Mouse (Mus musculus): ENCODE results near the gene Atp13a3. TPM values are rescaled to one million over a fixed set of nuclear protein-coding genes. Genes with fewer than 3 reads are reported as not detected.

Atp13a3 gene
- polyA plus RNA-seq, 1 experiment from 2014 or later = 17.4 TPM

- Histone ChIP-seq H3K4me3 (ENCODE audit: low read depth, low read length) (no peak overlapping the region), H3K9me3 (ENCODE audit: low read depth, low read length) (no peaks in the 10 kb centered on the region), H3K4me2 (0 out of 2 replicates have a peak overlapping the region, but pooled peaks have one; percentile 7), H3K27me3 (ENCODE audit: insufficient read depth, low read length) (peaks cover 16% of the 10 kb centered on the region), H3K27ac (ENCODE audit: low read depth) (no peak overlapping the region), H3K4me1 (ENCODE audit: insufficient read depth) (peaks cover 10% of the 10 kb centered on the region; the same call in 1 of the 2 replicates), H3K9ac (no peak overlapping the region), H3K36me3 (ENCODE audit: insufficient read depth) (no peaks in the 10 kb centered on the region)
- 26% methylated on average over 4 of the region's 4 CpGs for WGBS
- TF ChIP-seq CTCF (IDR thresholded peaks at IDR 0.05; ENCODE audit: low read depth) = no peak
- DNase-seq = peak; percentile 12
- no peak for ATAC-seq (ENCODE audit: insufficient read depth)
Measured at GRCm38 (mm10) chr16:30280676-30281297, 125.0 kb downstream of the Atp13a3 start.

DNA sequence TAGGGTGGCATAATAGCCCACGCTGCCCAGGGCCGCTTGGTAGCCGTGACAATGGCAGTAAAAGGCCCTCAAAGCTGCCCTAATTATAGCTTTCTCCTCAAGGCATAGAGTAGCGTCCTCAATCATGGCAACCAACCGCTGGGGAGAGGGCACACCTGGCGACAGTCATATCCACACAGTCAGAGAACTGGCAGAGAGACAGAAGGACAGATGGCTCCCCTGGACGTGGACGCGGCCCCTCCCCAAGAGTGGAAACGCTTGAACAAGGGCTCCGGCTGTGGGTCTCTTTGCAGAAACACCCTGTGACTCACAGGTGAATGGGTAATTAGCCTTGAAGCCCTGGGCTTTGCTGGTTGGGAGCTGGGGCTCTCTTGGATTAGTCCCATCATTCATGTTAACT lies 127.4 kb downstream of the Atp13a3 start:
- WGBS = 77% methylated on average over 11 of the region's 11 CpGs
- no peak for TF ChIP-seq CTCF (IDR thresholded peaks at IDR 0.05; ENCODE audit: low read depth)
- H3K4me2 ChIP-seq = no peak overlapping the region
- no peaks in the 10 kb centered on the region for H3K9me3 ChIP-seq (ENCODE audit: low read depth, low read length)
- H3K9ac ChIP-seq = no peak overlapping the region
- H3K36me3 ChIP-seq (ENCODE audit: insufficient read depth) = no peaks in the 10 kb centered on the region
- H3K27me3 ChIP-seq (ENCODE audit: insufficient read depth, low read length) = peaks cover 10% of the 10 kb centered on the region
- H3K4me3 ChIP-seq (ENCODE audit: low read depth, low read length) = no peak overlapping the region
- no peak for ATAC-seq (ENCODE audit: insufficient read depth)
- no peak overlapping the region for H3K27ac ChIP-seq (ENCODE audit: low read depth)
- DNase-seq = no peak
- H3K4me1 ChIP-seq (ENCODE audit: insufficient read depth) = peaks cover 5% of the 10 kb centered on the region; the same call in 1 of the 2 replicates

GRCm38 (mm10) chr16:30275558-30276340 lies 130.0 kb downstream of the Atp13a3 start:
- Histone ChIP-seq H3K4me2 (no peak overlapping the region), H3K27me3 (ENCODE audit: insufficient read depth, low read length) (no peaks in the 10 kb centered on the region), H3K36me3 (ENCODE audit: insufficient read depth) (no peaks in the 10 kb centered on the region), H3K27ac (ENCODE audit: low read depth) (no peak overlapping the region), H3K4me1 (ENCODE audit: insufficient read depth) (peaks cover 6% of the 10 kb centered on the region; the same call in 1 of the 2 replicates), H3K4me3 (ENCODE audit: low read depth, low read length) (no peak overlapping the region), H3K9me3 (ENCODE audit: low read depth, low read length) (no peaks in the 10 kb centered on the region), H3K9ac (no peak overlapping the region)
- ATAC-seq (ENCODE audit: insufficient read depth) (peak; percentile 67), DNase-seq (peak; percentile 56)
- 56% methylated on average over 15 of the region's 15 CpGs for WGBS
- no peak for TF ChIP-seq CTCF (IDR thresholded peaks at IDR 0.05; ENCODE audit: low read depth)

- Histone ChIP-seq H3K4me3 (ENCODE audit: low read depth, low read length) (no peak overlapping the region), H3K9ac (no peak overlapping the region), H3K27ac (ENCODE audit: low read depth) (no peak overlapping the region), H3K9me3 (ENCODE audit: low read depth, low read length) (no peaks in the 10 kb centered on the region), H3K27me3 (ENCODE audit: insufficient read depth, low read length) (no peaks in the 10 kb centered on the region), H3K36me3 (ENCODE audit: insufficient read depth) (no peaks in the 10 kb centered on the region), H3K4me1 (ENCODE audit: insufficient read depth) (peaks cover 3% of the 10 kb centered on the region; the same call in 1 of the 2 replicates), H3K4me2 (no peak overlapping the region)
- 94% methylated on average over 8 of the region's 8 CpGs for WGBS
- ATAC-seq (ENCODE audit: insufficient read depth) (no peak), DNase-seq (no peak)
- no peak for TF ChIP-seq CTCF (IDR thresholded peaks at IDR 0.05; ENCODE audit: low read depth)
Measured at GRCm38 (mm10) chr16:30273065-30273464, 132.7 kb downstream of the Atp13a3 start.

GRCm38 (mm10) chr16:30271941-30272595 lies 133.7 kb downstream of the Atp13a3 start:
- Histone ChIP-seq H3K4me2 (no peak overlapping the region), H3K27ac (ENCODE audit: low read depth) (peak overlapping the region; percentile 15; the same call in 1 of the 2 replicates)
- WGBS = 52% methylated on average over 6 of the region's 6 CpGs

GRCm38 (mm10) chr16:30271223-30271761 lies 134.5 kb downstream of the Atp13a3 start:
- no peaks in the 10 kb centered on the region for H3K36me3 ChIP-seq (ENCODE audit: insufficient read depth)
- peaks cover 3% of the 10 kb centered on the region; the same call in 1 of the 2 replicates for H3K4me1 ChIP-seq (ENCODE audit: insufficient read depth)
- no peak overlapping the region for H3K4me3 ChIP-seq (ENCODE audit: low read depth, low read length)
- DNase-seq (no peak), ATAC-seq (ENCODE audit: insufficient read depth) (no peak)
- 53% methylated on average over 8 of the region's 8 CpGs for WGBS
- H3K4me2 ChIP-seq = no peak overlapping the region
- H3K9me3 ChIP-seq (ENCODE audit: low read depth, low read length) = no peaks in the 10 kb centered on the region
- H3K27me3 ChIP-seq (ENCODE audit: insufficient read depth, low read length) = no peaks in the 10 kb centered on the region
- H3K27ac ChIP-seq (ENCODE audit: low read depth) = peak overlapping the region; percentile 15; the same call in 1 of the 2 replicates
- no peak overlapping the region for H3K9ac ChIP-seq
- TF ChIP-seq CTCF (IDR thresholded peaks at IDR 0.05; ENCODE audit: low read depth) = no peak

More at GRCm38 (mm10) chr16:30271941-30272595, 133.7 kb downstream of the Atp13a3 start:
- no peak for DNase-seq
- Histone ChIP-seq H3K9me3 (ENCODE audit: low read depth, low read length) (no peaks in the 10 kb centered on the region), H3K36me3 (ENCODE audit: insufficient read depth) (no peaks in the 10 kb centered on the region), H3K4me3 (ENCODE audit: low read depth, low read length) (no peak overlapping the region), H3K4me1 (ENCODE audit: insufficient read depth) (peaks cover 3% of the 10 kb centered on the region; the same call in 1 of the 2 replicates), H3K27me3 (ENCODE audit: insufficient read depth, low read length) (no peaks in the 10 kb centered on the region), H3K9ac (no peak overlapping the region)
- no peak for ATAC-seq (ENCODE audit: insufficient read depth)
- no peak for TF ChIP-seq CTCF (IDR thresholded peaks at IDR 0.05; ENCODE audit: low read depth)
